Mouse (Mus musculus) cerebellum, adult 18-20 months (tissue): ENCODE measurements around the gene Odc1.

Experiments used
- DNase-seq, 2 experiments: peaks; one replicate each; pipeline ENCODE4 v3.0.0; 2021

The Odc1 gene

DNA sequence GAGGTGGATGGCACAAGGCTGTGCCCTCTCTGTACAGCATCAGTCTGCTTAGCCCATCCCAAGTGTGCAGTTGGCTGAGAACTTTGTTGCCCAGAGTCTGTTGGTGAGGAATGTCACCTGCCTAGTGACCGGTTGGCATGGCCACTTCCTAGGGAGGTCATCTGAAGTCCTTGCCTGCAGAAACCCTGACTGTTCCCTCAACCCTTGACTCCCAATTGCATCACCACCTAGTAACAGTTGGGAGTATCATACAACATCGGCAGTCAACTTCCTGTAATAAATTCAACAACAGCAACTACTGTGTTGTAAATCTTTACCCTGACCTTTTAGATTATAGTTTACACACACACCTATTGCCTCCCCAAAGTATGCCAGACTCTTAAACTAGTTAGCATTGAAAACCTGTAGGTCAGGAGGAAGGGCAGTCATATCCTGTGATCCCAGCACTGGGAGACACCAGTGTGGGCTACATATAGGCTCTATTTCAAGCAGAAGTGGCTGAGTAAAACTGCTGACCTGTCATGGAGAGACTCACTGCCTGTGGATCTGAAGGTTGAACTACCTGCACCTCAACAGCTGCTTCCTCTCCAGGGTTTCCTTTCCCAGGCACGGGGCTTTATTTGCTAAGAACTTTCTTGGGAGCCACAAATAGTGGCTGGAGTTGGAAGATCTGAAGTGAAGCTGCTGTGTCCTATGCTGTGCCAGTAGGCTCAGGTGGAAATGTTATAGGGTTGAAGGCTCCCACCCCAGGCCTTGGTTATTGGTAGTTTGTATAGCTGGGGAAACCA lies 6.8 kb downstream of the Odc1 start:
- no peak for DNase-seq

DNA sequence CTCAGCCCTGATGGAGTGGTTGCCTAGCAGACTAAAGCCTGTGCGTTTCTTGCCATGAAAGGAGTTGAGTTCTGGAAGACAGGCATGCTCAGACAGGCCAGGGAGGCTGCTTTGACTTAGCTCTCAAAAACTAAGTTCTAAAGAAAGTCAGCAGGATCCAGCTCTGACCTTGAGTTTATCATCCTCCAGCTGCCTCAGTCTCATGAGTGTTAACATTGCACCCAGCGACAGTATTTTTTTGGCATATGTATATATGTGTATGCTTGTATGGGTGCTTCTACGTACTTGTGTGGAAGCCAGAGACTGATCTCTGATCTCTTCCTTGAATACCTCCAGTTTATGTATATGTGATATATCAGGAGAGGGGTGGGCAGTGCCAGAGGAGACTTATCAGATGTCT lies 7.8 kb downstream of the Odc1 start:
- DNase-seq = no peak

DNA sequence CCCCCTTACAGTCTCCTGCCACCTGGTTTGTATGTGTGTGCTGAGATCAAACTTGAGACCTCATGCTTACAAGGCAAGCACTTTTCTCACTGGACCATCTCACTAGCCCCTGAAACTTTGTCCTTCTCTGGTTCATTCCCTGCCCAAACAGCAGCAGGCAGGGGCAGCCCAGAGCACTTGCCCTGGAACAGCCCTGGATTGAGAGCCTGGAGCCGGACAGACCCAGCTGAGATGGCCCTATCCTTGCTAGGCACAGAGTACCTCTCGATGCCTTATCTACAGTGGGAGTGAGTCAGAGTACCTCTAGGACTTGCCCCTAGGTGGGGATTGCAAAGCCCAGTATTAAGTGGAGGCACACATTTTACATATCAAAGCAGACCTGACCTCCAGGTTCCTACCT lies 8.4 kb downstream of the Odc1 start:
- DNase-seq = no peak

DNA sequence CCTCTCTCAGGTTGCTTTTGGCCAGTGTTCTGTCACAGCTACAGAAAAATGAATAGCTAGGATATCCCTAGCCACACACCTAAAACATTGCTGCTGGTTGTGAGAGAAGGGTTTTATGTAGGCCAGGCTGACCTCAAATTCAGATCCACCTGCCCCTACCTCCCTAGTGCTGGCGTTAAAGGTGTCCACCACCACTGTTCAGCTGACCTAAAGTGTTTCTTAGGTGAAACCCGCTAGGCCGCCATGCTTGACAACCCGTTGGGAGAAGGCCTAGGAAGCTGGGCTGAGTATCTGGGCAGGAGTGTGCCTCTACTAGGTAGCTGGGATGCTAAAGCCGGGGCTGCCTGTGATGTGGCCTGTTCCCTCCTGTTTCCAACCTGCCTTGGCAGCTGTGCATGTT lies 9.0 kb downstream of the Odc1 start:
- no peak for DNase-seq

- peak; percentile 87 to 94 for DNase-seq
Measured at GRCm38 (mm10) chr12:17554200-17554951, 9.8 kb downstream of the Odc1 start.

DNA sequence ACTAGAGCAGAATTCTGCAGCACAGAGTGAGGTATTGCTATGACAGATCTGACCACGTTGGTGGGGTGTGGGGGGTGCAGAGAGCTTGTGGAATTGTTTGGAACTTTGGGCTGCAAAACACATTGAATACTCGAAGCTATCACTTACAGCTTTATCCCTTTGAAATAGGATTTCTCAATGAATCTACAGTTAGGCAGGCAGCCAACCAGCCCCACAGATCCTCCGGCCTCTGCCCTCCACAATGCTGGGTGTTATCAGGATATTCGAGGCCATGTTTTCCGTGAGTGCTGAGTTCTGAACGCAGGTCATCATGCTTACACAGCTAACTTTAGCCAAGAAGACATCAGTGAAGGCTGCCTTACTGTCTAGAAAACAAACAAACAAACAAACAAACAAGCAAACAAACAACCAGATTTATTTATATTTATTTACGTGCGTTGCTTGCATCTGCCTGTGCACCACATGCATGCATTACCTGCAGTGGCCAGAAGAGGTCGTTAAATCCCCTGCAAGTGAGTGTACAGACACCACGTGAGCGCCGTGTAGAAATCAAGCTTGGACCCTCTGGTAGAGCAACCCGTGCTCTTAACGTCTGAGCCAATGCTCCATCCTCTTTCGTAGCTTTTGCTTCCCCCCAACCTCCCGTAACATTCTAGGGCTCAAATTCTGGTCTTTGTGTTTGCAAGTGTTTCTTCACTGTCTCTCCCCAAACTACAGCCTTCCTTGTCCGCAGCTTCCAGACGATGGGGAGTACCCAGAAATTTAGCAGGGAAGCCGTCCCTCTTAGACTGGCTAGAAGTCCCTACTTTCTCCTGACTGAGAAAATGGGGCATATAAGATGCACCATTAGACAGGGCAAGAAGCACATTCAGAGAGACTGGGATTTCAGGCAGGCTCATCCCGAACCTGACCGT lies 12.1 kb downstream of the Odc1 start:
- peak; percentile 89 for DNase-seq

DNA sequence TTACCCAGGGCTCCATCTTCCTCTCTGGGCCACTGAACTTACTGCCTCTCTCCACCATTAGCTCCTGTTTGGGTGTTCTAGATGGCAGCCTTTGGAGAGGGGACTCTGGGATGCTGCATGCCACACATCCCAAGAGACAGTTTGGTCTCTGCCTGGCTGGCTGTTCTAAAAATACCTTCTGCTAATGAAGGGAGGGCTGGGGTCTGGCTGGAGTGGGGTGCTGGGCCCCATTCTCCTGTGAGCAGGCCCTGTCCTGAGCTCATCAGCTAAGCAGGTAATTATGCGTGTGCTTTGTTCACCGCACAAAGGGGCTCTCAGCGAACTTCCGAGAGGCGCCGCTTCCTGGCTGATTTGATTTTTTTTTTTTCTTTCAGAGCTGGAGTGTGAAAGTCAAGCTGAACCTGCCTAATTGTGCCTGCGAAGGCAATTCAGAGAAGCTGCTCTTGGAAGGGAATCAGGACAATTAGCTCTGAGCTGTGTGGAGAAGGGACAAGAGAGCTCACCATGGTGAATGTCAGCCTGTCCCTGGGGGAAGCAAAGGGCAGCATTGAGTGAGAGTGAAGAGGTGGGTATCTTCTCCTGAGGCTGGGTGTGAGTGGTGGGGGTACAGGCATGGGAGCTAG lies 12.9 kb downstream of the Odc1 start:
- DNase-seq = no peak

DNA sequence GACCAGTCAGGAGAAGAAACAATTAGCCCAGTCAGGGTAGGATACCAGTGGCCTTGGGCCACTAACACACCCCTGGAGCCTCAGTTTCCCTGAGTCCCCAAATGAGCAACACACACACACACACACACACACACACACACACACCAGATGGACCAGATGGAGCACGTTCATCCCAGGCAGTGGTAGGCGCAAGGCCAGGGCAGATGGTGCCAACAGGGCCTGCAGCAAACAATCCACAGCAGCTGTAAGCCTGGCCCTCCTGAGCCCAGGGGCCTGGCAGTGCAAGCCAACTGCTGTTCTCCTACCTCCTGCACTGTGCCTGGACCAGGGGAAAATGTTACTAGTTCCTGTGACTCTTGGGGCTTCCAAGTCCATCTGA lies 13.4 kb downstream of the Odc1 start:
- peak; percentile 58 to 63 for DNase-seq

DNA sequence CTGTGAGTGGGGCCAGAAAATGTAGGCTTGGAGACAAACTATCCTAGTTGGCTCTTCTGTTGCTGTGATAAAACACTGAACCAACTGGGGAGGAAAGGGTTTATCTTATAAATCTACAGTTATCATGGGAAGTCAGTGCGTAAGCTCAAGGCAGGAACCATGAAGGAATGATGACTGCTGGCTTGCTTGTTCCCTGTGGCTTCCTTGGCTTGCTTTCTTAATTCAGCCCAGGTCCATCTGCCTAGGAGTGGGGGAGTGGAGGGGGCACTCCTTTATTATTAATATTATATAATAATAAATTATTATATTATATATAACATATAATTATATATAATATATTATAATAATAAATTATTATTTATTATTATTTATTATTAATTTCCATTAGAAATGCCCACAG lies 17.8 kb downstream of the Odc1 start:
- DNase-seq = no peak

DNA sequence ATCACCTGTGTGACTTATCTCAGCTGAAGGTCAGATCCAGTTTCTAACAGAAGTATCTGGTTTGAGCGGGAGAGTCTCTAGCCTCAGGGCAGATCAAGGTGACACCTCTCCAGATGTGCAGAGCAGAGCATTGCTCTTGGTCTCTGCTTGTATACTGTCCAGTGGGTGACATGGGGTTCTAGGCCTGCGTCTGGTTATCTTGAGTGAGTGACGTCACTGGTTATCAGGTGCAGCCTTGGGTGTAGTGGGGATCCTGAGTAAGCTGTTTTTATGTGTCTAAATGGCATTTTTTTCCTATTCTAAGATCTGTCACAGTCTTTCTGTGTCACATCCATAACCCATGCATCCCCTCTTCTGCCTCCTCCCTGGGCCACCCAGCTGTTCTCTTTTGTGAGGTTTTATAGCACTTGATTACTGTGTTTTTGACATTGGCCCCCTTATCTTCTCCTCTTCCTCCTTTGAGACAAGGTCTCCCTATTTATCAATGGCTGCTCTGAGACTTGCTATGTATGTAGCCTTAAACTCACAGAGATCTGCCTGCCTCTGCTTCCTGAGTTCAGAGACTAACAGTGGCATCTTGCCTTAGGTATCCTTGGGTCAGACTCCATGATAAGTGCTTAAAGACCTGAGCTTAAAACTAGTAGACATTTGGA lies 20.9 kb downstream of the Odc1 start:
- DNase-seq = no peak

DNA sequence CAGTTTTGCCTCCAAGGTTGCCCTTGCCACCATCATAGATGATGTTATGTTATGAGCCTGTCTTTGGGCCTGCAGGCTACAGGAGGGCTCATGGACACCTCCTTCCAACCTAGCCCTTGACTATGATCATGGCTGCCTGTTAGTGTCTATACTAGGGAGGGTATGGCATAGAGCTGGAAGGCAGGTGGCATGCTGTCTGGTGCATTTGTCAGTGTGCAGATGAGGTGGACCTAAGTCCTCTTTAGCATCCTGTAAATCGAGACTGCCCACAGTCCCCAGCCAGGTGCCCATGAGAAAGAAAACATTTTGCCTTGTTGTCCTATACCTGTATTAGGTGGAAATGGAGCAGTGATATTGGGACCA lies 21.4 kb downstream of the Odc1 start:
- DNase-seq = no peak

DNA sequence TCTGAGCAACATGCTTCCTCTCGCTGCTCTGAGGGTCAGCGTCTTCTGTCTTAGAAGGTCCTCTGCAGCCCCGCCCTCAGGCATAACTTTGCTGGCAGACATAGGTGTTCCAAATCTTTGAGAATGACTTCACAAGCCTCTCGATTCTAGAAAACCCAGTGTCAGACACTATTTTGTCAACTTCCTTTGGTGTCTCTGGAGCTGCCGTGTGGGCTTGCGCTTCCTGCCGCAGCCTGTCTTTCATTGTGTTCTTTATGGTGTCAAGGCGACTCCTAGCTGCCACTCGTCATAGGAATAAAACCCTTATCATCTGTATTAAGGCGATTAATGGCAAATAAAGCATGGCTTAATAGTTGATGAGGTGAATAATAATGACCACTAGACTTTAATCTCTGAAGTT lies 24.0 kb downstream of the Odc1 start:
- DNase-seq = no peak

DNA sequence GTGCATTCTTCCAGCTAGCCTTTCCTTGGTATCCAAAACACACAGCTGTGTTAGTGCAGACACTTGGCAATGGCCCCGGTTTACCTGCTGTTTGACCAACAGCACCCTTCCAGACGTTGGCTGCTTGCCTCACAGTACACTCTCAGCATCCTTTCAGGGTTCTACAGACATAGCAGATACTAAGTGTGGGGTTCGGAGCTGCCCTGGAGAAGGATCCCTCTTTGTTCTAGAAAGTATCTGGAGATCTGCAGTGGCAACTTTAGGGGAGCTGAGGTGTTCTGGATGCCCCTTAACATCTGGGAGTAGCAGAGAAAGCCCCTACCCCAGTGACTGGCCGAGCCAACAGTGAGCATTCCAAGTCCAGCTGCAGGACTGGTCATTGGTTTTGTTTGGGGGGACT lies 30.0 kb downstream of the Odc1 start:
- no peak for DNase-seq

DNA sequence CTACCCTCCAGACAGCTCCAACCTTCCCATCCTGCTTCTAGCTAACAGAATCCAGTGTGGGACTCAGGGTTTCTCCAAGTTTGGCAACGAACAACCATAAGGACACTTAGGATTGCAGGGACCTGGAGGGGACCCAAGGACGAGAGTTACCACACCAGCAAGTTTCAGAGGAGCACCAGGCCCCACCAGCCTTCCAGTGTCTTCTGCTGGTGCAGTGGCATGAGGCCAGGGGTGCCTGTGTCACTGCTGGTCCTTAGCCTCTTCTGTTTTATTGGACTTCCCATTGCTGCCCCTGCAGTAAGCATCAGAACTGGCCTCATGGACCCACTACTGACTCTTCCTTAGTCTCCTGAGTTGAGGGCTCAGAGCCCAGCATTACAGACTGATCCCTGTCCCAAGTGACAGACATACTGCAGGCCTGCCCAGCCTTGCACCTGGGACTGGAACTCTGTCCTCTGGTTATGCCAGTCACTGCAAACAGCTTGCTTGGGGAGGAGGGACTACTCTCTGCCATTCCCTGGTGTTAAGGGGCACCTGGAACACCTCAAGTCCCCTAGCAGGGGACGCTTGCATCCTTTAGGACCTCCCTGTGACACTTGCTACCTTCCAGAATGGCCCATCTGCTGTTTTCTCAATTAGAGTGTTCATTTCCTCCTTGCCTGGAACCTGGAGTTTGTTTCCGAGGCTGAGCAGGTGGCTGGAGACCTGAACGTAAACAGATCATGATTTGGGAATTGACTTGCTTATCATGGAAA lies 30.7 kb downstream of the Odc1 start:
- peak; percentile 63 to 74 for DNase-seq

DNA sequence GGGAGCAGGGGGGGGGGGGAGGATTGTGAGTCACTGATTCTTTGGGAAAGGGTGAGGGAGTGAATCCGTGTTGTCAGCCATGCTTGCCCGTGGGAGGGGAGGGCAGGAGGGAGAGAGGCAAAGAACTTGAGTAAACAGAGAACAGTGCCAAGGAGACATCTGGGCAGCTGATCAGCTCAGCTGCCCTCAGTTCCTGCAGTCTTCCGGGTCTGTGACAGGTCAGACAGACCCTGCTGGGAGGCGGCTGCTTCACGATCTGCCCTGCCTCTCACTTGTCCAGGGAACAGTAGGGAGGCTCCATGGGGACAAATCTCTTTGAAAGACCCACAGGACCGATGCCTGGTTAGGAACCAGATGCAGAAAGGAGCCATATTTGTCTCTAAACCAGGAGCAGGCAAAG lies 31.4 kb downstream of the Odc1 start:
- peak; percentile 62 to 64 for DNase-seq

GRCm38 (mm10) chr12:17578601-17579000 lies 34.0 kb downstream of the Odc1 start:
- DNase-seq = no peak

GRCm38 (mm10) chr12:17581001-17581400 lies 36.4 kb downstream of the Odc1 start:
- no peak for DNase-seq

DNA sequence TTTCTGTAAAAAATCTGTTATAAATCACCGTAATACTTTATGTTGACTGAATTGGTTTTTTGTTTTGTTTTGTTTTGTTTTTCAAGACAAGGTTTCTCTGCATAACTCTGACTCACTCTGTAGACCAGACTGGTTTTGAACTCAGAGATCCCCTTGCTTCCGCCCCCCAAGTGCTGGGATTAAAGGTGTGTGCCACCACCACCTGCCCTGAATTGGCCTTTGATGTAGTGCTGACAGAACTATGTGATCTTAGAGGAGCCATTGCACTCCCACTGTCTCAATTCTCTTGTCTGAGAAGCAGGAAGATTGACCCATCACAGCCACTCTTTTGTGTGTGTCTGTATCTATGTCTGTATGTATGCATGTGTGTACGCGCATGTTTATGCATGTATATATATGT lies 37.8 kb downstream of the Odc1 start:
- DNase-seq = no peak

DNA sequence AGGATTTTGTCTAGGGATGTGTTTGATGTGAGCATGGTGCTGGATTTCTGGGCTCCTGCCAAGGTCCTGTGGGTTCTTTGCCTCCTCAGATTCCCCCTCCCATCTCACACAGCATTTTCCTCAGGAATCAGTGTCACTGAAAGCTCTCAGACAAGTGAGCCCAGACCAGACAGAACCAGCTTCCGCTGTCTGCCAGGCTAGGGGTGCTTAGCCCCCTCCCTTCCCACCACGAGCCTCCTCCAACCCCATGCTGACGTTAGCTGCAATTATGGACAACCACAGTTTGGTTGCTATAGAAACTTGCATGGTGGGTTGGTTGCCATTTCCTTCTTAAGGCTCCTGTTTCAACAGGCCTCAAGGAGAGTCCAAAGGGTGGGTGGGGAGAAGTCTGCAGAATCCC lies 39.3 kb downstream of the Odc1 start:
- DNase-seq = no peak

DNA sequence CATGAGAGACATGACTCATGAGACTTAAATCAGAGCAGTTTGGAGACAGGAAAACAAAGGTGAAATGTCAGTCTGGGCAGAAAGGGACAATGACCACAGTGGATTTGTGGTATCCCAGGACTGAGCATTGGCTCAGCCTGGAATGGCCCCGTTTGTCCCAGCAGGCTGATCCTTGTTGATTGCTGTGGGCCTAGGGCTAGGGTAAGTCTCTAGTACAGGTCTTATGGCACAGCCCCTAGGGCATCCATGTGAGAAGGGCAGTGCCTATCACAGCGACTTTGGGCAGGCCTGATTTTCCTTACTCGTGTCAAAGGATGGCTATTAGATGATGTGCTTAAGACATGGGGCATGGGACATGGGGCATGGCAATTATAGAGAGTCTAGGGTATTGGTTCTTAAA lies 41.4 kb downstream of the Odc1 start:
- no peak for DNase-seq

GRCm38 (mm10) chr12:17588436-17588835 lies 43.8 kb downstream of the Odc1 start:
- DNase-seq = no peak
